Mouse (Mus musculus) cerebellum, adult 2 months (tissue): ENCODE measurements at regions not wholly inside any gene's neighbourhood (a gene's known extent, or its start where the extent isn't known, plus 50 kb on each side); places are given as distances from the start of the nearest gene placed in this dataset.

ENCODE experiments used
- CTCF ChIP-seq: fragments of 200-500 bp; IDR thresholded peaks from 2 replicates; pipeline ENCODE4 v1.5.1; 2011; ENCODE audit warnings: low read depth, mild to moderate bottlenecking, control low read depth, low read length, moderate library complexity, borderline replicate concordance; ENCODE audit not compliant: insufficient read depth
- POLR2A ChIP-seq: fragments of 200-500 bp; IDR thresholded peaks from 2 replicates; pipeline ENCODE4 v1.6.1; 2011; ENCODE audit warnings: low read length, control low read depth, borderline replicate concordance; ENCODE audit not compliant: insufficient read depth

GRCm38 (mm10) chr6:31065419-31065818 lies 106.5 kb upstream of the Klf14 start:
- no peak for TF ChIP-seq CTCF
- TF ChIP-seq POLR2A = no peak
